Mouse (Mus musculus) left cerebral cortex, adult 9 months (tissue): Measurements from ENCODE around the gene 2700049A03Rik.

Experiments used
- DNase-seq, 2 experiments: peaks; one replicate each; pipeline ENCODE4 v3.0.0; 2022; ENCODE audit warnings: low spot score in 2 of 2

2700049A03Rik gene

GRCm38 (mm10) chr12:71183736-71184135 lies 47.1 kb downstream of the 2700049A03Rik start:
- no peak for DNase-seq

- DNase-seq, result no peak
Measured at GRCm38 (mm10) chr12:71184396-71184795, 47.7 kb downstream of the 2700049A03Rik start.

GRCm38 (mm10) chr12:71192705-71193104 lies 56.1 kb downstream of the 2700049A03Rik start:
- DNase-seq, result no peak

- DNase-seq, result peak in 1 of 2 experiments; percentile 32
Measured at GRCm38 (mm10) chr12:71197671-71198070, 61.0 kb downstream of the 2700049A03Rik start.

GRCm38 (mm10) chr12:71201753-71202152 lies 65.1 kb downstream of the 2700049A03Rik start:
- no peak for DNase-seq

GRCm38 (mm10) chr12:71204303-71204702 lies 67.7 kb downstream of the 2700049A03Rik start:
- no peak for DNase-seq

- DNase-seq, result no peak
Measured at GRCm38 (mm10) chr12:71217191-71217590, 80.5 kb downstream of the 2700049A03Rik start.

- DNase-seq, result no peak
Measured at GRCm38 (mm10) chr12:71217866-71218522, 81.3 kb downstream of the 2700049A03Rik start.

GRCm38 (mm10) chr12:71222761-71223160 lies 86.1 kb downstream of the 2700049A03Rik start:
- DNase-seq, result no peak

GRCm38 (mm10) chr12:71227769-71228168 lies 91.1 kb downstream of the 2700049A03Rik start:
- no peak for DNase-seq

GRCm38 (mm10) chr12:71228925-71229649 lies 92.4 kb downstream of the 2700049A03Rik start:
- no peak for DNase-seq

GRCm38 (mm10) chr12:71231561-71231960 lies 94.9 kb downstream of the 2700049A03Rik start:
- DNase-seq, result no peak

- DNase-seq, result no peak
Measured at GRCm38 (mm10) chr12:71233426-71233825, 96.8 kb downstream of the 2700049A03Rik start.

GRCm38 (mm10) chr12:71237074-71237473 lies 100.4 kb downstream of the 2700049A03Rik start:
- DNase-seq, result no peak

- no peak for DNase-seq
Measured at GRCm38 (mm10) chr12:71242791-71243190, 106.1 kb downstream of the 2700049A03Rik start.

- DNase-seq, result no peak
Measured at GRCm38 (mm10) chr12:71244766-71245390, 108.2 kb downstream of the 2700049A03Rik start.

- no peak for DNase-seq
Measured at GRCm38 (mm10) chr12:71247191-71247590, 110.5 kb downstream of the 2700049A03Rik start.

GRCm38 (mm10) chr12:71249348-71249747 lies 112.7 kb downstream of the 2700049A03Rik start:
- DNase-seq, result no peak

GRCm38 (mm10) chr12:71252509-71253167 lies 116.0 kb downstream of the 2700049A03Rik start:
- no peak for DNase-seq

GRCm38 (mm10) chr12:71254779-71255178 lies 118.1 kb downstream of the 2700049A03Rik start:
- DNase-seq, result no peak

- DNase-seq, result no peak
Measured at GRCm38 (mm10) chr12:71258196-71258920, 121.7 kb downstream of the 2700049A03Rik start.
